ENCODE assay signal across 20 mouse cellular contexts in genomic region chr13:119962856-119963255, GRCm38 (mm10). TPM values are rescaled to one million over a fixed set of nuclear protein-coding genes. Genes with fewer than 3 reads are reported as not detected.
DNase-seq lines count a peak whose midpoint lies in the region; ATAC-seq and TF ChIP-seq lines count a peak whose summit lies in the region.
"Not testable (repeated sequence)": the region's sequence is repeated elsewhere in the genome, so short reads cannot be mapped to it uniquely, and the experiment has no call there.
"Had no signal": no experiment of that assay in that cellular context is flagged by ENCODE, and none has a peak within 500 bp of the region (broad histone marks: within the 10 kb centered on the region; RNA-seq: fewer than 3 reads in every experiment).

No protein-coding gene starts in this region.

- H3K27ac ChIP-seq in forebrain, postnatal 0 days (ENCODE audit: low read depth, low read length); midbrain, embryonic 11.5 days (ENCODE audit: low read depth, low read length): not testable (repeated sequence)

- not testable (repeated sequence) for H3K9me3 ChIP-seq in forebrain, postnatal 0 days (ENCODE audit: low read length); midbrain, embryonic 11.5 days (ENCODE audit: control insufficient read depth, low read length)

- H3K36me3 ChIP-seq in forebrain, postnatal 0 days (ENCODE audit: insufficient read depth); midbrain, embryonic 11.5 days (ENCODE audit: control insufficient read depth, insufficient read depth, low read length): not testable (repeated sequence)

- not testable (repeated sequence) for H3K27me3 ChIP-seq in forebrain, postnatal 0 days (ENCODE audit: insufficient read depth, low read length); midbrain, embryonic 11.5 days (ENCODE audit: control insufficient read depth, insufficient read depth, low read length)

- H3K9ac ChIP-seq in forebrain, postnatal 0 days; midbrain, embryonic 11.5 days (ENCODE audit: low read length): not testable (repeated sequence)

- not testable (repeated sequence) for H3K4me2 ChIP-seq in forebrain, postnatal 0 days (ENCODE audit: low read depth); midbrain, embryonic 11.5 days

- not testable (repeated sequence) for H3K4me3 ChIP-seq in forebrain, postnatal 0 days (ENCODE audit: low read depth, low read length); midbrain, embryonic 11.5 days (ENCODE audit: low read depth, low read length)

- not testable (repeated sequence) for DNase-seq in forebrain, postnatal 0 days; midbrain, embryonic 11.5 days (ENCODE audit: low spot score, missing footprints)

- ATAC-seq in activated CD4-positive, CD25-positive, alpha-beta regulatory T cell, adult 4 months: peak; percentile 38
- ATAC-seq in forebrain, postnatal 0 days: 0 out of 2 replicates have a peak, but pooled peaks have one; percentile 38
- ATAC-seq in hematopoietic stem cell, adult 5-6 weeks (replicated peaks in 1 of 2; ENCODE audit: insufficient read depth in 1 of 2, low FRiP score in 2 of 2, low TSS enrichment in 1 of 2, low read depth in 1 of 2, poor library complexity in 2 of 2, severe bottlenecking in 2 of 2): peak; percentile 39 to 44; a peak in 1 of 4 replicates
- peak; percentile 36 for ATAC-seq in inflammation-experienced regulatory T-cells, adult 6 months
- peak; percentile 59 for ATAC-seq in megakaryocyte progenitor cell, adult 5-6 weeks (replicated peaks; ENCODE audit: poor library complexity)
- ATAC-seq in midbrain, embryonic 11.5 days (ENCODE audit: low FRiP score): peak; percentile 38; the same call in 1 of the 2 replicates
- ATAC-seq in neutrophil, adult 5-6 weeks (ENCODE audit: extremely low read depth, insufficient number of reproducible peaks, low FRiP score, poor library complexity, severe bottlenecking): peak; percentile 69; the same call in 1 of the 2 replicates

- H3K4me1 ChIP-seq in forebrain, postnatal 0 days (ENCODE audit: insufficient read depth); midbrain, embryonic 11.5 days (ENCODE audit: control insufficient read depth, insufficient read depth, low read length): not testable (repeated sequence)

- WGBS in forebrain, postnatal 0 days: no CpG with 5 or more reads among the region's 5 CpGs
- no CpG with 5 or more reads among the region's 5 CpGs for WGBS in midbrain, embryonic 11.5 days

- TF ChIP-seq CTCF in forebrain, postnatal 0 days (IDR thresholded peaks at IDR 0.05; ENCODE audit: low read depth): not testable (repeated sequence)

RNA-seq across cellular contexts. Expression of gene B020031M17Rik, which starts 12.2 kb away (rescaled TPM):
- not detected for polyA plus RNA-seq in activated CD4-positive, CD25-positive, alpha-beta regulatory T cell, adult 4 months (2017; shearing (Covaris generic))
- not detected in 2 replicates for total RNA-seq in forebrain, postnatal 0 days (2014; rRNA removed)
- polyA plus RNA-seq in forebrain, postnatal 0 days (2015; fragmentation: Nextera tagmentation; extraction: Ambion mirVana): not detected in 2 replicates
- total RNA-seq in hematopoietic stem cell, adult 5-6 weeks (2017): not detected in 2 replicates
- not detected for polyA plus RNA-seq in inflammation-experienced regulatory T-cells, adult 6 months (2017; shearing (Covaris generic))
- not detected in 2 replicates for total RNA-seq in megakaryocyte progenitor cell, adult 5-6 weeks (2015)
- not detected in 2 replicates for total RNA-seq in megakaryocyte progenitor cell, adult 5-6 weeks (2017)
- polyA plus RNA-seq in midbrain, embryonic 11.5 days (2014; fragmentation: Nextera tagmentation; extraction: Ambion mirVana): not detected in 2 replicates
- total RNA-seq in neutrophil, adult 5-6 weeks (2017): not detected in 2 replicates
- total RNA-seq: adrenal gland, adult 2 months; adrenal gland, postnatal 10 days; adrenal gland, postnatal 25 days; adrenal gland, postnatal 4 days; G1E had no signal
- polyA plus RNA-seq: adrenal gland, adult 2 months; brain, embryonic 14.5 days; cortical plate, adult 2 months; embryonic facial prominence, embryonic 10.5 days; embryonic facial prominence, embryonic 12.5 days; embryonic facial prominence, embryonic 14.5 days; forebrain, embryonic 11.5 days; forebrain, embryonic 13.5 days; forebrain, embryonic 15.5 days; G1E had no signal

RNA-seq across cellular contexts. Expression of gene Gm21761, which starts 33.8 kb away (rescaled TPM):
- polyA plus RNA-seq in activated CD4-positive, CD25-positive, alpha-beta regulatory T cell, adult 4 months (2017; shearing (Covaris generic)): not detected
- not detected in 2 replicates for total RNA-seq in forebrain, postnatal 0 days (2014; rRNA removed)
- not detected in 2 replicates for polyA plus RNA-seq in forebrain, postnatal 0 days (2015; fragmentation: Nextera tagmentation; extraction: Ambion mirVana)
- not detected in 2 replicates for total RNA-seq in hematopoietic stem cell, adult 5-6 weeks (2017)
- not detected for polyA plus RNA-seq in inflammation-experienced regulatory T-cells, adult 6 months (2017; shearing (Covaris generic))
- not detected in 2 replicates for total RNA-seq in megakaryocyte progenitor cell, adult 5-6 weeks (2015)
- total RNA-seq in megakaryocyte progenitor cell, adult 5-6 weeks (2017): not detected in 2 replicates
- polyA plus RNA-seq in midbrain, embryonic 11.5 days (2014; fragmentation: Nextera tagmentation; extraction: Ambion mirVana): not detected in 2 replicates
- total RNA-seq in neutrophil, adult 5-6 weeks (2017): not detected in 2 replicates
- total RNA-seq: adrenal gland, adult 2 months; adrenal gland, postnatal 10 days; adrenal gland, postnatal 25 days; adrenal gland, postnatal 4 days had no signal
- polyA plus RNA-seq: adrenal gland, adult 2 months; brain, embryonic 14.5 days; cortical plate, adult 2 months; embryonic facial prominence, embryonic 10.5 days; embryonic facial prominence, embryonic 12.5 days; embryonic facial prominence, embryonic 14.5 days; forebrain, embryonic 11.5 days; forebrain, embryonic 13.5 days; forebrain, embryonic 15.5 days; G1E had no signal
